Mouse (Mus musculus): ENCODE data around the gene Peli1.

- TF ChIP-seq CTCF (IDR thresholded peaks at IDR 0.05; ENCODE audit: borderline replicate concordance, extremely low read depth, insufficient read depth, insufficient read length) (no peak), POLR2A (IDR thresholded peaks at IDR 0.05; ENCODE audit: borderline replicate concordance, extremely low read depth, insufficient read depth, insufficient read length, poor library complexity, severe bottlenecking) (no peak)
These were observed 90.5 kb downstream of the Peli1 start for GRCm38 (mm10) chr11:21181616-21182015.

All from brain, embryonic 14.5 days (tissue).